Mouse (Mus musculus) stomach, embryonic 15.5 days (tissue): ENCODE data around the gene Fam19a5. TPM values are rescaled to one million over a fixed set of nuclear protein-coding genes. Genes with fewer than 3 reads are reported as not detected.

Experiments
- ATAC-seq: fragments of 200-750 bp; cut with Nextera tagmentation; 2 replicates; pipeline ENCODE4 v1.8.0; 2017; ENCODE audit warnings: low read depth, moderate number of reproducible peaks, moderate TSS enrichment; ENCODE audit not compliant: insufficient read depth, low FRiP score
- H3K27ac ChIP-seq: fragments of 300-500 bp; sonication (generic); 2 replicates; pipeline ENCODE4 v1.5.1; 2015; ENCODE audit warnings: mild to moderate bottlenecking, inconsistent platforms
- H3K27me3 ChIP-seq: fragments of 300-500 bp; sonication (generic); replicated peaks from 2 replicates; pipeline ENCODE4 v1.6.1; 2015; ENCODE audit warnings: inconsistent platforms
- H3K36me3 ChIP-seq: fragments of 300-500 bp; sonication (generic); 2 replicates; pipeline ENCODE4 v1.6.1; 2015; ENCODE audit warnings: inconsistent platforms
- H3K4me1 ChIP-seq: fragments of 300-500 bp; sonication (generic); 2 replicates; pipeline ENCODE4 v1.6.1; 2015; ENCODE audit warnings: inconsistent platforms
- H3K4me2 ChIP-seq: fragments of 300-500 bp; sonication (generic); 2 replicates; pipeline ENCODE4 v1.6.1; 2015; ENCODE audit warnings: mild to moderate bottlenecking, inconsistent platforms
- H3K4me3 ChIP-seq: fragments of 300-500 bp; sonication (generic); replicated peaks from 2 replicates; pipeline ENCODE4 v1.5.1; 2015; ENCODE audit warnings: inconsistent platforms
- H3K9ac ChIP-seq: fragments of 300-500 bp; sonication (generic); 2 replicates; pipeline ENCODE4 v1.6.1; 2015; ENCODE audit warnings: inconsistent platforms
- H3K9me3 ChIP-seq: fragments of 300-500 bp; sonication (generic); 2 replicates; pipeline ENCODE4 v1.6.1; 2016; ENCODE audit warnings: inconsistent platforms
- WGBS: fragments of 180-500 bp; shearing (Covaris S2); methylation state at CpG from one replicate; pipeline ENCODE4 v1.1.7; 2015; 5-methylcytosine and 5-hydroxymethylcytosine counted together
- polyA plus RNA-seq: library from polyadenylated mRNA; unstranded; fragments of >200 nt; fragmentation: Nextera tagmentation; extraction: Ambion mirVana; gene quantifications from 2 replicates; pipeline ENCODE4 v1.2.1, GENCODE M21; 2015

Fam19a5 gene
- polyA plus RNA-seq, 1 experiment from 2014 or later, result 2.6 TPM

DNA sequence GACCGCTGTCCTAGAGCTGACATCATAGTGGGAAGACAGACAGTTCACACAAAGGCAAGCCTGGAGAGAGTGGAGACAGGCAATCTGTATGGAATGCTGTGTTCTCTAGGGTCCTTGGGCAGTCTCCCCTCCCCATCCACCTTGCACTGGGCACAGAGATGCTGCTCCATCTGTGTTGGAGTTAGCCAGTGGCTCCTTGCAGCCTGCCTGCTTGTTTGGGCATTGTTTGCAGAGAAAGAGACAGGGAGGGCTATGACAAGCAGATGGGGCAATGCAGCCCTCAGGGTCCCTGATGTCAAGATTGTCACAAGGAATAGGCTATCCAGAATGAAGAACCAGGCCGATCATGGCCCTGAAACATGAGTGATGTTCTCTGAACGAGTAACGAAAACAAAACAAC, 5.6 kb downstream of the Fam19a5 start:
- Histone ChIP-seq H3K9me3 (no peaks in the 10 kb centered on the region), H3K9ac (no peak overlapping the region), H3K27ac (no peak overlapping the region), H3K36me3 (no peaks in the 10 kb centered on the region), H3K4me2 (no peak overlapping the region), H3K27me3 (peaks cover 58% of the 10 kb centered on the region), H3K4me1 (no peaks in the 10 kb centered on the region), H3K4me3 (no peak overlapping the region)
- ATAC-seq, result no peak
- WGBS, result 75% methylated on average over 4 of the region's 4 CpGs

DNA sequence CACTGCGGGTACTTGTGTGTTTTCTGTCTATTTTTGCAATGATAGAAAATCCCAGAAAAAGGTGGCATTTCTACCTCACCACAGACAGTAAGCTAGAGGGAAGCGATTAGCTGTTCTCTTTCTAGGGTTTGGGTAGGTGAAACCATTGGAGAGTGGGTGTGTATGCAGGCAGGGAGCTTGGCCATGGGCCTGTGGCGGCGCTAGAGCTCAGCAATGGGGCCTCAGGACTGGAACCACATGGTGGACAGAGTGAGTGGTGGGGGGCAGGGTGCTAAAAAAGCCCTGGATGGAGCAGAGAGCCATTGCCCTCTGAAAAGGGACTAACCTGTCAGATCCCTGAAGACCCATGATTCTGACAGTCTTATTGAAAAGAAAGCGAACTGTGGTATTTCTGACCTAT, 6.7 kb downstream of the Fam19a5 start:
- no peak overlapping the region for H3K27ac ChIP-seq
- H3K27me3 ChIP-seq, result peaks cover 48% of the 10 kb centered on the region
- no peak for ATAC-seq
- H3K9ac ChIP-seq, result no peak overlapping the region
- no peak overlapping the region for H3K4me3 ChIP-seq
- H3K4me2 ChIP-seq, result no peak overlapping the region
- WGBS, result 46% methylated on average over 5 of the region's 5 CpGs
- H3K4me1 ChIP-seq, result no peaks in the 10 kb centered on the region
- no peaks in the 10 kb centered on the region for H3K9me3 ChIP-seq
- H3K36me3 ChIP-seq, result no peaks in the 10 kb centered on the region

DNA sequence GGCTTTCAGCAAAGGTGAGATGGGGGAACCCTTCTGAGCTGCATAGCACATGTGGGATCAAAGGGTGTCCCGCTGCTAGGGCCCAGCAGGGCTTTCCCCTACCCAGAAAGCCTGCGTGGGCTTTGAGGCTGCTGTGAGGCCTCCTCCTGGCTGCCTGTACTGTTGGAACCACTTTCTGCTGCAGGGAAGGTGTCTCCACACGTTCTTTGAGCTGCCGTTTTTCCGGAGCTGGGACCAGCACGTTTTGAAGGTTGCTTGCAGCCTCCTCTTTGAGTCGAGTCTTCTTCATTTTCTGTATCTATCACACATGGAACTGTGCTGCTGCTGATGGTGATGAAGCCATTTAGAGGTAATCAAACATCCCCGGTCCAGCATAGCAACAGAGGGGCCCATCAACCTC, 7.5 kb downstream of the Fam19a5 start:
- Histone ChIP-seq H3K4me2 (no peak overlapping the region), H3K27ac (no peak overlapping the region), H3K4me3 (no peak overlapping the region), H3K27me3 (peaks cover 41% of the 10 kb centered on the region), H3K4me1 (no peaks in the 10 kb centered on the region), H3K9ac (no peak overlapping the region), H3K36me3 (no peaks in the 10 kb centered on the region), H3K9me3 (no peaks in the 10 kb centered on the region)
- 32% methylated on average over 8 of the region's 8 CpGs for WGBS
- ATAC-seq, result no peak

DNA sequence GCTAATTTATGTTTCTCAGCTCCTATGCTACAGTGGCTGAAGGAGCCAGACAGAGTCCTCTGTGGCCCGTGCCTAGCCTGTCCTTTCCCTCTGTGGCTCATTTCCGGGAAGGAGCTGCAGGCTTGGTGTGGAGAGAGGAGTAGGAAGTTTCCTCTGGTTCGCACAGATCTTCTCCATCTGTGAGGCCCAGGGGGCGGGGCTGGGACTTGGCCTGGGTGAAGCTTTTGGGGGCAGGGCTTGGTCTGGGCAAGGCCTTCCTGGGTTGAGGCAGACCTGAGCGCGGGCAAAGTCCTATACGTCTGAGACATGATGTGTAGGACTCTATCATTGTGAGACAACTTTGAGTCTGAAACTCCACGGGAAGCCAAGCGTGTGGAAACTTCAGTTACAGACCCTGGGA, 11.7 kb downstream of the Fam19a5 start:
- H3K27me3 ChIP-seq, result peaks cover 11% of the 10 kb centered on the region; the same call in 1 of the 2 replicates
- H3K9me3 ChIP-seq, result no peaks in the 10 kb centered on the region
- no peak for ATAC-seq
- H3K27ac ChIP-seq, result no peak overlapping the region
- no peaks in the 10 kb centered on the region for H3K36me3 ChIP-seq
- H3K4me3 ChIP-seq, result no peak overlapping the region
- H3K4me1 ChIP-seq, result no peaks in the 10 kb centered on the region
- H3K4me2 ChIP-seq, result no peak overlapping the region
- WGBS, result 70% methylated on average over 9 of the region's 9 CpGs
- no peak overlapping the region for H3K9ac ChIP-seq

DNA sequence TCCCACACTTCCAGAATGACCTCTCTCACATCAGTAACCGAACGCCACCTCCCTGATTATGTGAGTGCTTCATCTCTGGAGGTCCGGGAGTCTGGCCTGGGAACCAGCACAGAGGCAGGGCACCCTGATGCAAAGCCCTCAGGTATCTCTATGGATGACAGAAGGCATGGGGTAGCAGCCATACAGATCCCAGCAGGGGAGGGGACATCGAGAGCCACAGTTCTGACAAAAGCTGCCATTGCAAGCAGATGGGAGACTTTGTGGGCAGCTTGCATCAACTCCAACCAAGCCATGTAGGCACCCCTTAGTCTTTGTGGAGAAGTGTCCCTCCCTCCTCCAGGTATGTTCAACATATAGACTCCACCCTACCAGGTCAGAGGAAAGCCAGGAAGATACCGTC, 20.2 kb downstream of the Fam19a5 start:
- Histone ChIP-seq H3K9me3 (no peaks in the 10 kb centered on the region), H3K4me3 (no peak overlapping the region), H3K9ac (no peak overlapping the region), H3K4me2 (no peak overlapping the region), H3K27me3 (no peaks in the 10 kb centered on the region), H3K4me1 (no peaks in the 10 kb centered on the region), H3K27ac (no peak overlapping the region), H3K36me3 (no peaks in the 10 kb centered on the region)
- no peak for ATAC-seq
- 89% methylated on average over 5 of the region's 5 CpGs for WGBS

DNA sequence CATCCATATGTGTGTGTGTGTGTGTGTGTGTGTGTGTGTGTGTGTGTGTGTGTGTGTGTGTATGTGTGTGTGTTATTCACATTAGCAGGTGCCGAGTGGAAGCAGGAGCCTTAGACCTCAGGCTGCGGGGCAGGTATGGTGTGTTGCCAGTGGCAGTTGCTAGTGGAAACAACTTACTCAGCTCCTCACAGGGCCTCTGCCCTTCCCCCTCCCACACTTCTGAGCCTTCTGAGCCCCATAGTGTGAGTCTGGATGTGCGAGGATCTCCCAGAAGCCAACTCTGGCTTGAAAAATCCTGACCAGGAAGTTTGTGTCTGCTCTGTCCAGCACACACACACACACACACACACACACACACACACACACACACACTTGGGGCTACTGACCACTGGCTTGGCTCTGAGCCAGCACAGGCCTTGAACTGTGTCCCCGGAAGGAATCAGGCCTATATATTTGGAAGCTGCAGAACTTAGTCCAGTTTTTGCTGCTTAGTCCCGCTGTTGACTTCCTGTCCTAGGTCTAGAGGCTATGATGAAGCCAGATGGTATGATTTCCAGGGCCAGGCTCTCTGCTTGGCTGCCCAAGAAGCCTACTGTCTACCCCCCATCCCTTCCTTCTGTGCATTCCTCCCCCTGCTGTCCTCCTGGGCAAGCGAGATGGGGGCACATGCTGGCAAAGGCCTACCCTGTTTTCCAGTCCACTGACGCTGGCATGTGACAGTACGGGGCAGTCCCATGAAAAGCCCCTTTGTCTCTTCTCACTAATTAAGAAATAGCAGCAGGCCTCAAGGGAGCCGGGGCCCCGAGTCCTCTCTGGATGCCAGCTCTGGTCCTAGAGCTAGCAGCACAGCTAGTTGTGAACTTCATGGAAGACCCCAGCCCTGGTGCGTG, 22.2 kb downstream of the Fam19a5 start:
- H3K36me3 ChIP-seq, result no peaks in the 10 kb centered on the region
- no peaks in the 10 kb centered on the region for H3K27me3 ChIP-seq
- H3K9me3 ChIP-seq, result no peaks in the 10 kb centered on the region
- ATAC-seq, result peak; percentile 22; the same call in 1 of the 2 replicates
- no peaks in the 10 kb centered on the region for H3K4me1 ChIP-seq
- no peak overlapping the region for H3K9ac ChIP-seq
- 74% methylated on average over 11 of the region's 11 CpGs for WGBS
- no peak overlapping the region for H3K4me2 ChIP-seq
- H3K4me3 ChIP-seq, result no peak overlapping the region
- no peak overlapping the region for H3K27ac ChIP-seq

DNA sequence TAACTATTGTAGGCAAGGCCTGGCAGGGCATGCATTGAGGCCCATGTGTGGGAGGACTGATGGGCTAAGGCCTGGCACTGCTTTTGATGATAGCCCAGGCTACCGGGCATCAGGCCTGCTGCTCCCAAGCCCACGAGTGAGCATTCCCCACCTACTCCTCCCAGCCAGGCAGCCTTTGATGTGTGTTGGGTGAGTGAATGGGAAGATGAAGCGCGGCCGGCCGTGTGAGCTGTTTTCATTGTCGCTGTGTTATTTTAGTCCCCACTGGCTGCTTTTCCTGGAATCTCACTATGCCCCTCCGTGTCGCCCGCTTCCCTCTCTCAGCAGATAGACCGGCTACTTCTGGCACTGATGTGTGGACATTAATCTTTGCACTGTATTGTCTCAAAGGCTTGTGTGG, 26.1 kb downstream of the Fam19a5 start:
- H3K4me1 ChIP-seq, result no peaks in the 10 kb centered on the region
- no peaks in the 10 kb centered on the region for H3K27me3 ChIP-seq
- H3K9ac ChIP-seq, result no peak overlapping the region
- no peak overlapping the region for H3K4me3 ChIP-seq
- 82% methylated on average over 11 of the region's 11 CpGs for WGBS
- H3K4me2 ChIP-seq, result no peak overlapping the region
- no peaks in the 10 kb centered on the region for H3K36me3 ChIP-seq
- H3K9me3 ChIP-seq, result no peaks in the 10 kb centered on the region
- no peak overlapping the region for H3K27ac ChIP-seq
- no peak for ATAC-seq

DNA sequence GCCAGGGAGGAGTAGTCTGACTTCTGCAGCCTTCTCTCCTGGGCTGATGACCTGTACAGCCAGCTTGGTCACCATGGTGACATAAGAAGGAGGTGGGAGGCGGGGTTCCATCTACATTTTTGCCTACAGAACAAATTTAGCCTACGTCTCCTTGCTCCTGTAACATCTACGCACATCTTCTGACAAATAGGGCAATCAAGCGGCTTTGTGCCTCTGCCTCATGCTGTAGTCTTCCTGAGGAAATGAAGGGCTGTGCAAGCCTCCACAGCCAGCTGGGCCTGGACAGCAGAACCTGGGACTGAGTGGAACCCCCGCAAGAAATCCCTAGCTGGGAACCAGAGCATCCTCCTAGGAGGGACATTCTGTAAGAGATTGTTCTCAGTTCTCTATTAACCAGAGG, 35.8 kb downstream of the Fam19a5 start:
- Histone ChIP-seq H3K27ac (no peak overlapping the region), H3K4me3 (no peak overlapping the region), H3K36me3 (no peaks in the 10 kb centered on the region), H3K9ac (no peak overlapping the region), H3K27me3 (no peaks in the 10 kb centered on the region), H3K9me3 (no peaks in the 10 kb centered on the region), H3K4me2 (no peak overlapping the region), H3K4me1 (no peaks in the 10 kb centered on the region)
- WGBS, result 79% methylated on average over 5 of the region's 5 CpGs
- no peak for ATAC-seq

DNA sequence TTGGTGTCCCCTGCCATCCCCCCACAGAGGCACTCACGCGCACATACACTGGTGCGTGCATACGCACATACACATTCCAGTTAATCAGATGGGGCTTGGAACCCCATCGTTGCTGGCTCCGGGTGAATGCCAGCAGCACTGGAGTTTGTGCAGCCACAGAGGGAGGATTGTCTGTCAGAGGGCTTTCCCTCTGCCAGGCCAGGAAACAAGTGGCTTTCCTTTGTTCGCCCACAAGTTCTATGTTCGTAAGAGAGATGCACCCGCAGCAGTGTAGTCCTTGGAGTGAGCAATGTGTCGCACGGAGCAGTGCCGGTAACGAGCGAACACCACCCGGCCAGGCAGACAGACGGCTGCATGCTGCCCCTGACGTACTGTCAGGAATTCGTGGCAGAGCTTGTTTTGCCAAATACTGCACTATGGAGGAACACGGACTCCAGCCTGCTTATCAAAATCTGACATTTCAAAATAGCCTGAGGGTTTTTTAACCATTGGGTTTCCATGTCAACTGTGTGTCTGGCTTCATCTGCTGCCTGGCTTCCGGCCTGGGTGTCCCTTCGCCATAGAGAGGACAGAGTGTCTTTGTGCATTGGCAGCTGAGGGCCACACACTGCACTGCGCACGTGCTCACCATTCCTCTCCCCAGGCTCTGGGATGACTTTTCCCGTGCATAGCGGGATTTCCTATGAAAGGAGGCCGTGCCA, 40.0 kb downstream of the Fam19a5 start:
- Histone ChIP-seq H3K4me1 (no peaks in the 10 kb centered on the region), H3K9ac (no peak overlapping the region), H3K27me3 (no peaks in the 10 kb centered on the region), H3K4me2 (no peak overlapping the region), H3K36me3 (no peaks in the 10 kb centered on the region), H3K4me3 (no peak overlapping the region), H3K9me3 (no peaks in the 10 kb centered on the region), H3K27ac (no peak overlapping the region)
- ATAC-seq, result no peak
- 82% methylated on average over 26 of the region's 26 CpGs for WGBS

DNA sequence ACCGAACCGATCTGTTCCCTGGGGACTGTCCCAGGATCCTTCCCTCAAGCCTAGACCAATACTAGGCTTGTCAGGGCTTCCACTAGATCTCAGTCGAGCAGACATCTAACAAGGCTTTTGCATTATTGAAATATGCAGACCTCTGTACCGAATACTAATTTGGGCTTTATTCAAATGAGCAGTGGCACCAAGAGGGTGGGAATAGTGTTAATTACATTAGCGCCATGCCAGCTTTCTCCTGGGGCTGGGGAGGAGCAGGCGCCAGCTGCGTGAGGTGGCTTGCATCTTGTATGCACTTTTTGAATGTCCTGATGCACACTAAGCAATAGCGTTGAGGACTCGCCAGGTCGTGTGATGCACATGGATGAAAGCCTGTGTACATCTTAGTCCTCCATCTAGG, 46.9 kb downstream of the Fam19a5 start:
- no peaks in the 10 kb centered on the region for H3K9me3 ChIP-seq
- WGBS, result 91% methylated on average over 10 of the region's 10 CpGs

DNA sequence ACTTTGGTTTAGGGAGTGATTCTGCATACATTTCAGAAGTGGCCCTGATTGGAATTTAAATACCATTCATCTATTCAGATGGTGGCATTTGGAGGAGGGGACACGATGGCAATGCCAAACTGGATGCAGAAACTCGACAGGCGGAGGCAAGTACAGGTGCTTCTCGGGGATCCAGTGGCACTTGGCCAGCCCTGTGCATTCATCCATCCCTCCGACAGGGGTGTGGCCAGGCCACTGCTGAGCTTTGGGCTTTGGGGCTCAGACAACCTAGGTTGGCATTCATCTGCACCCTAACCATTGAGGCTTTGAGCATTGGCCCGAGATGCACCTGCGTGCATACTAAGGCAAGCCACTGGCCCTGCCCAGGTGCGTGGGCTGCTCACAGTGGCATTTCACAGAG, 52.6 kb downstream of the Fam19a5 start:
- no peaks in the 10 kb centered on the region for H3K4me1 ChIP-seq
- H3K27ac ChIP-seq, result no peak overlapping the region
- H3K4me3 ChIP-seq, result no peak overlapping the region
- ATAC-seq, result no peak
- H3K36me3 ChIP-seq, result no peaks in the 10 kb centered on the region
- no peaks in the 10 kb centered on the region for H3K27me3 ChIP-seq
- no peak overlapping the region for H3K9ac ChIP-seq
- H3K9me3 ChIP-seq, result no peaks in the 10 kb centered on the region
- H3K4me2 ChIP-seq, result no peak overlapping the region
- whole genome bisulfite sequencing, result 83% methylated on average over 8 of the region's 8 CpGs

More for the DNA sequence above, 46.9 kb downstream of the Fam19a5 start:
- Histone ChIP-seq H3K4me1 (no peaks in the 10 kb centered on the region), H3K9ac (no peak overlapping the region), H3K27ac (no peak overlapping the region), H3K4me2 (no peak overlapping the region), H3K4me3 (no peak overlapping the region), H3K27me3 (no peaks in the 10 kb centered on the region), H3K36me3 (no peaks in the 10 kb centered on the region)
- no peak for ATAC-seq

DNA sequence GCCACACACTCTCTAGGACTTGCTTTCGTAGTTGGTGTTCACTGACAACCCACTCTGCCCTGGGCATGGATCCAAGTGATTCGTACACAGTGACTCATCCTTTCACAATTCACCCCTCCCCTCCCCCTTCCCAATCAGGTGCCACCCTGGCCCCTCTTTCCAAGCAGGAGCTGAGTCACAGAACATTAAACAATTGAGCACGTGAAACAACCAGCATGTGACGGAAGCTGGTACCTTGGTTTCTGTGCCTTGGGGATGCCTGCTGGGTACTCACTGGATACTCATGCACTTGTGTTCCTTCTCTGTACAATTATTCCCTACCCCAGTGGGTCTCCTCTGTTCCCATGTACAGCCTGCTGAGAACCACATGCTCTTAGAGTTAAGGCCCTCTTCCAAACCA, 53.0 kb downstream of the Fam19a5 start:
- no peak overlapping the region for H3K4me3 ChIP-seq
- H3K4me2 ChIP-seq, result no peak overlapping the region
- no peak overlapping the region for H3K9ac ChIP-seq
- H3K36me3 ChIP-seq, result no peaks in the 10 kb centered on the region
- no peaks in the 10 kb centered on the region for H3K27me3 ChIP-seq
- WGBS, result 45% methylated on average over 4 of the region's 4 CpGs
- H3K27ac ChIP-seq, result no peak overlapping the region
- H3K9me3 ChIP-seq, result no peaks in the 10 kb centered on the region
- ATAC-seq, result no peak
- no peaks in the 10 kb centered on the region for H3K4me1 ChIP-seq
